Mouse (Mus musculus) CD8-positive naive resting alpha-beta T cell, adult 57 days (primary cell): ENCODE data around the gene Klrg2. TPM values are rescaled to one million over a fixed set of nuclear protein-coding genes. Genes with fewer than 3 reads are reported as not detected.

Experiments used
- total RNA-seq: library from RNA; stranded (reverse); gene quantifications from one replicate; pipeline ENCODE4 v1.2.4, GENCODE M21; 2023

Gene Klrg2
- not detected for total RNA-seq

GRCm38 (mm10) chr6:38636852-38637618, at the start of gene Klrg2:
Klrg2 (minus strand) TSS chr6:38637242.

DNA sequence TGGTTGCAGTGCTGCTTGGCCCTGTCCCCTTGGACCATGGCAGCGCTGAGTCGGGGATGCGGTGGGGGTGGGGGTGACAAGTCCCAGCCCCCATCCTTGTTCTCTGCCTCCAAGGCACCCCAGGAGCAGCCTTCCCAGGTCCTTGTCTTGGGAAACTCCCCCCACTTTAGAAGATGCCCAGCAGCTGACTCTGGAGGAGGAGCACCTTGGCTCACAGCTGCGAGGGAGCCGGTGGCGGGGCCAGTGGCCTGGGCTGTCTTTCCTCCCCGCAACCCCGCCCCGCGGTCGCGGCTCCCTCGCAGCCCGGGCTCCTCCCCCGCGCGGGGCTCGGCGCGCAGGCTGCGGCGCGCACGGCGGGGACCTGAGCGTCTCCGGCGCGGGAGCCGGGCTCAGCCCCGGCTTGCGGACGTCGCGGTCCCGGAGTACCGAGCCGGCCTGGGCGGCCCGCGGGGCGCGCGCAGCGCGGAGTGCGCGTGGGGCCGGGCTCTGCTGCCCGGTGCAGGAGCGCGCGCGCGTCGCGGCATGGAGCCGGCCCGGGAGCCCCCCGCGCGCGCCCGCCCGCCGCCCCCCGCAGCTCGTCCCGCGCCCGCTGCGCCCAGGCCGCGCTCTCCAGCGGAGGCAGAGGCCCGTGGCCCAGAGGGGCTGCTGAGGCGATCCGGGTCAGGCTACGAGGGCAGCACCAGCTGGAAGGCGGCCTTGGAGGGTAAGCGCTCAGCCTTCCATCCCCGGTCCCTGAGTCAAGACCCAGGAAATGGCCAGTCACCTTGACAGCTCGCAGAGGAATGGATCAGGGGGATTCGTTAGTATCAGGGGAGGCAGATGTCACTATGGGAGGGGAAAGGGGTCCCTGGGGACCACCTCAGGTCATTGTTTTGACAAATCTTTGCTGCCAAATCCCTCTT, 25.9 kb upstream of the Klrg2 start, which contains the start of gene Clec2l:
TSS of gene Clec2l (plus strand) at position 356 of the 902 bp plus-strand sequence.

Other genes with a start within 250 kb of the Klrg2 start
- gene Ubn2, start 203.3 kb downstream of the Klrg2 start, total RNA-seq = 55.1 TPM
- gene Fmc1, start 103.7 kb downstream of the Klrg2 start, total RNA-seq = 28.7 TPM
- gene Luc7l2, start 85.9 kb downstream of the Klrg2 start, total RNA-seq = 381 TPM
- gene Clec2l, start 25.8 kb upstream of the Klrg2 start, total RNA-seq = not detected
- gene Tbxas1, start 238.2 kb upstream of the Klrg2 start, total RNA-seq = 0.37 TPM
- gene Hipk2, start 238.9 kb upstream of the Klrg2 start, total RNA-seq = 26.9 TPM